Mouse (Mus musculus): ENCODE measurements around the gene Atf1. TPM values are rescaled to one million over a fixed set of nuclear protein-coding genes. Genes with fewer than 3 reads are reported as not detected.

Gene Atf1
- 10 to 100 TPM; 51.9 to 88.4 TPM for total RNA-seq (2021)
- 43.6 and 61.8 TPM in 2 replicates for polyA plus RNA-seq (2012; rRNA removed)
- long read RNA-seq, transcript Atf1-201 (7 exons, 2,365 nt): major isoform, 12 of 13 reads
- long read RNA-seq, partial matches to known transcripts: 1 of 13 reads
- long read RNA-seq, other reads (novel, unspliced or antisense): 0 of 13 reads

DNA sequence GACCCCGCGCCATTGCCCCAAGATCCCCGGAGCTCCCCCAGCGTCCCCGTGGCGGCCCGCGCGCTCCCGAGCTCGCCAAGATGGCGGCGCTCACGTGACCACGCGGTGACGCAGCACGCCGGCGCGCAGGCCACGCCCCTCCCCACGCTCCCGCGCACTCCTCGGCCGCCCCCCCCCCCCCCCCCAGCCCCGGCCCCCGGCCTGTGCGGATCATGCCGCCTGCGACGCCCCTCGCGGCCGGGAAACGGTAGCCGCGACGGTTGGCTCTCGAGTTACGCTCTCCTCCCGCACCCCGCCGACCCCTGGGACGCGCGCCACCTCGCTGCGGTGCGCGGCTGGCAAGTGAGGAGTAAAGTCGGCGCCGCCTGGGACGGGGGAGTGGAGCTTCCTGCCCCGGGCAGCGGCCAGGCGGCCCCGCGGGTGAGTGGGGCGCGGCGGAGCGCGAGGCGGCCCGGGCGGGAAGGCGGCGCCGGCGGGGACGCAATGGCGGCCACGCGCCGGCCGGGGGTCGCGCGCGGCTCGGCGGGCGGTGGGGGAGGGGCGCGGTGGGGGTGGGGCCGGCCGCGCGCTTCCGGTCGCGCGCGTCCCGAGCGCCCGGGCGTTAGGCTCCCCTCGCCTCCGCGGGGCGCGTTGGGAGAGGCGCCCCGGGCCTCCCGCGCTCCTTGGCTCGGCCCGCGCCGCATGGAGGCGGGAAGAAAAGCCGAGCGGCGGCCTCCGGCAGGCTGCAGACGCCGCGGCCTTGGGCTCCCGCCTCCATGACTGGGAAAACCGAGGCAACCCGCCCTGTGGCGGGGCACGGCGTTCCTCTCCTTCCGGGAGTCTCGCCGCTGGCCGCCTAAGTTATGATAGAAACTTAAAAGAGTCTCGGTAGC, at the start of gene Atf1:
Gene Atf1, plus strand, starts transcription at position 157 of the 872 bp plus-strand sequence.
- DNase-seq: peak; percentile 94

DNA sequence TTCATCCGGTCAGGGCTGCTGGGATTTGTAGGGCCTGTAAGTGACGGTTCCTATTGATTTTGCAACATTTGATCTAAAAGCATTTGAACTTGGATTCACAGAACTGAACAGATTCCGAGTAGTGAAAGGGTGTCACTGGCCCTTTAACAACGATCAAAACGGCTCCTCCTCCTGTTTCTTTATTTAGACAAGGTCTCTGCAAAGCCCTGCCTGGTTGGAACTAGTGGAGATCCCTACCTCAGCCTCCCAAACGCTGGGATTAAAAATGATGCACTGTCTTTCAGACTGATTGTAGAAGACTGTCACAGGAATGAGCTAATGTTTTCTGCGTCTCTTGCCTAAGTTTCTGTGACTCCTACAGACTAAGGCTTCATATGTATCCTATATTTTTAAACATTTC, 49.1 kb upstream of the Atf1 start:
- DNase-seq: no peak

DNA sequence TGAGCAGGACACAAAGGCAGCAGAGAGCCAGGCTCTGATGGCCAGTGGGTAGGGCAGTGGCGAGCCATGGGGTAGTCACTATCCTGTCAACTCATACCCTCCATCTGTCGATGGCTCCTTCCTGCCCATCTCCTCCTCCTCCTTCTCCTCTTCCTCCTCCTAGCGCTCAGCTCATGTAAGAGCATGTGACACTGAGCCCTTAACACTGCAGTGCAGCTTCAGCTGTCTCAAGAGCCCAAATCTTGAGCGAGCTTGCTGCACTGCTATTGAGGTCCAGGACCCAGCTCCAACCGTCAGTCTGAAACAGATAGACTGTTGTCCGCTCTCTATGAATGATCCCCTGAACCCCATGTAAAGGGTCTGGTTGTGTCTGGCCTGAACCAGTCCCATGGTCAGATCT, 47.9 kb upstream of the Atf1 start:
- no peak for DNase-seq

DNA sequence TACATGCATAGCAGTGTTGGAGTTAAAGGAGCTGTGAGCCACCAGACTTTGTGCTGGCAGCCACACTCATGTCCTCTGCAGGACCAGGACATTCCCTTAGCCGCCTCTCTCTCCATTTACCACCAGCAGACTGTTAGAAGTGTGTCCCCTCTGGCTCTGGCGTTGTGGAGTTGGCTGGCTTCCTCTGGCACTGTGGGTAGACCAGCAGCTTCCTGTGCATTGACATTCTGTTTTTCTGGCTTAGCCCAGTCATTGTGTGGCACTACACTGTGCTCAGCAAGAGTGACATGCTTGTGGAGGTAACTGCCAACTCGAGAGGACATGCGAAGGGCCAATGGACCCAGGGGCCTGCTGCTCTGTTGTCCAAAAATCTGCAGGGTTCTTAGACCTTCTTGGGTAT, 47.4 kb upstream of the Atf1 start:
- DNase-seq: no peak

DNA sequence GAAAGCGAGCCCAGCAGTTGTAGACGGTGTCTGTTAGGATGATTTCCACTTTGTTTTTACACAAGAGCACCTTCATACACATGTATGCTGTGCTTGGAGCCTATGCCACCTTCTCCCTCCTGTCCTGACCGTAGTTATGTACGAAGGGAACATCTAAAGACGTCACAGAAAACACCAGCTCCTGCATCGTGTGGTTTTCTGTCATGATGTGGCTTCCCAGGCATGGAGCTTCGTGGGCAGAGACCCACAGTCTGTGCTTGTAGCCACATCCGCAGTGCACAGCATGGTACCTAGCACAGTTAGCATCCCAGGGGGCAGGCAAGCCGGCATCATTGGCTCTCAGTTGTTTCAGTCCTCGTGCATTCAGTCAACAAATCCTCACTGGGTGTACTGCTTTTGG, 45.8 kb upstream of the Atf1 start:
- DNase-seq: no peak

DNA sequence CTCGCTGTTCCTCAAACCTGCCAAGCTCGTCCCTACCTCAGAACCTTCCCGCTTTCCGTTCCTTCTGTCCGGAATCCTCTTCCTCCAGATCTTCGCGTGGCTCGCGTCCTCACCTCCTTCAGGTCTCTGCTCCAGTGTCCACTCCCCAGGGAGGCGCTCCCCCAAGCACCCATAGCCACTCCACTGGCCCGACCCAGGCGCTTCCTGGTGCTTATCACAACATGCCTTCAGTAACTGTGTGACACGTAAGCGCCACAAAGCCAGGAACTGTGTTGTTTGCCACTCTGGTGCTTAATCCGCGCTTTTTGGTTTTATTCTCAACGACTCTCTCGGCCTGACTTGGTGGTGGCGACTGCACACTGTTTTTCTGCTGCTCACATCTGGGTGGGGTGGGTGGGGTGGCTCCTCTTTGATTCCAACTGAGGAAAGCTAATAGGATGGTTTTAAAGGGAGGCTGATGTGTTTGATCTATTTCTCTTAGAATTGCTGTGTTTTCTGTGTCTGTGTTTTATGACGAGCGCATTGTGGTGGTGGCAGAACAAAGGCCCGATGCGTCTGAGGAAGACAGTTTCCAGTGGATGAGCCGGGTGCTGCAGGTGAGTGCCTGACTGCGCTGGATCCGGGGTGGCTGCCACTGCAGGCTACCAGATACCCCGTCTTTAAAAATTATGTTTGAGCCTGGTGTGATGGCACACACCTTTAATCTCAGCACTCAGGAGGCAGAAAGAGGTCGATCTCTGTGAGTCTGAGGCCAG, 44.9 kb upstream of the Atf1 start:
- no peak for DNase-seq

DNA sequence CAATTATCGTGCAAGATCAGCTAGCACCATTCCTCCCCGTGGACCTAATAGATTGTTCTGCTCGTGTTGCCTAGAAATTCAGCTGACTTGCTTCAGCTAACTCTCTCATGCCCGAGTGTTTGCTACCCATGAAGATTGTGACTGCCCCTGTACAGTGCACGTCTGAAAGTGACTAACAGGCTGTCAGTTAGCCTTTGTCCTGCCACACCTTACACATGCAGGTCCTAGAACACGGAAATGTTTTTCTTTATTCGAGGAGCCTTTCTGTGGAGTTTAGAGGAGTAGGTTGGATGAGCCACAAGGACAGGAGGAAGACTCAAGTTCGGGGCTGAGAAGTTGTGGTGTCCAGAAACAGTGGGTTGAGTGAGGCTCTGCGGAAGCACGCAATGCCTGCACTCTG, 44.1 kb upstream of the Atf1 start:
- no peak for DNase-seq

DNA sequence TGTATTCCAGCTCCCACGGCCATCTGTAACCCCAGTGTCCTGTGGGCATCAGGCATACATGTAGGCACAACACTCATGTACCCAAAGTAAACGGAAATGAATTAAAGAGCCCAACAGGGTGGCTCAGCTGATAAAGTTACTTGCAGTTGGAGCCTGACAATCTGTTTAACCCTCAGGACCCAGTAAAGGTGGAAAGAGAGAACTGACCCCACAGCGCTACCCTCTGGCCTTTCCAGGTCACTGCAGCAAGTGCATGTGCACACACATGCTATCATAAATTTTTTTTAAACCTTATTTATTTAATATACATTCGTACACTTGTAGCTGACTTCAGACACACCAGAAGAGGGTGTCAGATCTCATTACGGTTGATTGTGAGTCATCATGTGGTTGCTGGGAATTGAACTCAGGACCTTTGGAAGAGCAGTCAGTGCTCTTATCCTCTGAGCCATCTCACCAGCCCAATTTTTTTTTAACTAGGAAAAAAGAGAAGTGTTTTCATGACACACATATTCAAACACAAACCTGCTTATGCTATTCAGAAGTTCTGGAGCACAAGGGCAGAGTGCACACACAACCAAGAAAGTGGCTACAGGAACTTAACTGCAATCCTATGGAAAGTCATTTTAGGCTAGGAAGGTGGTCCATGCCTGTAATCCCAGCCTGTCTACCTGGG, 42.7 kb upstream of the Atf1 start:
- no peak for DNase-seq

DNA sequence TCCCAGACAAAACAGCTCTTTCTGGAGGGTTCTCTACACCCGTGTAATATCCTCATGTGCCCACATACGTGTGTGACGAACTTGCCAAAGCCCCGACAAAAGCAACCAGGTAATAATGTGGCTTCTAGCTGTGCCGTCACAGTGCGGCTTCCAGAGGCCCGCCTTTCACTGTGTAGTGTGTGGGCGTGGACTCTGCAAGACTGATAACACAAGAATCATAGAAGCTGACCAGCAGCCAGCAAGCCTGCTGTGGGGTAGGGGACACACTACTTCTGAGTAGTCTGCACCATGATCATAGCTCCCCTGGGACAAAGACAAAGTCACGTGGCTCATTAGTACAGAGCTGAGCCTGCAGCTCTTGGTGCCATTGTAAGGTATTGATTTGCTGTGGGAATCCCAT, 41.4 kb upstream of the Atf1 start:
- no peak for DNase-seq

DNA sequence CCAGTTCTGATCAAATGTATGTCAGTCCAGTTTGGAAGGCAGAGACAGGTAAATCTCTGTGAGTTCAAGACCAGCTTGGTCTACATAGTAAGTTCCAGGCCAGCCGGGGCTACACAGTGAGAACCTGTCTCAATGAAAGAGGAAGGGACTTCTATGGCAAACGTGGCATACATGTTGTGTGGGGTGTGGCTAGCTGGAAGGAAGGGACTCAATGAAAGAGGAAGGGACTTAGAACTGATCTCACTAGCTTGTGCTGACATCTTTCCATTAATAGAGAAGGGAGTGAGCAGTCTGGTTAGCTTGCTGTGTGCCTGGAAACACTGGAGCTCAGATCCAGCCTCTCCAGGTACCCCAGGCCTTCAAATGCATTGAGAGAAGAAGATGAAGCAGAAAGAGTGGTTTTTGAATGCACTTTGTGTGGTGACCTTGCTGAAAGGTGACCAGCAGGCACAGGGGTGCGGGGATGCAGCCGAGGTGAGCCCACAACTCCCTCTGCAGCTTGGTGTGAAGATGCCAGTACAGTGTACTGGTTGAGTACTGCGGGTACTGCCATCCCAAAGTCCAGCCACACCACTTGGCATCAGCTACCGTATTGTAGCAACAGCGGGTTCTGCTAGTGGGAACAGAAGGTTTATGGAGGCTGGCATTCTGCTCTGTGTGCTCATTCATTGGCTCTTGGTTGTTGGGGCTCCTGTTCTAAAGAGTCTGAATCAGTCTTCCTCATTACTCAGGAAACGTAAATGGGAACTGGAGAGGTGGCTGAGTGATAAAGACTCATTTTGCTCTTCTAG, 40.5 kb upstream of the Atf1 start:
- DNase-seq: no peak

DNA sequence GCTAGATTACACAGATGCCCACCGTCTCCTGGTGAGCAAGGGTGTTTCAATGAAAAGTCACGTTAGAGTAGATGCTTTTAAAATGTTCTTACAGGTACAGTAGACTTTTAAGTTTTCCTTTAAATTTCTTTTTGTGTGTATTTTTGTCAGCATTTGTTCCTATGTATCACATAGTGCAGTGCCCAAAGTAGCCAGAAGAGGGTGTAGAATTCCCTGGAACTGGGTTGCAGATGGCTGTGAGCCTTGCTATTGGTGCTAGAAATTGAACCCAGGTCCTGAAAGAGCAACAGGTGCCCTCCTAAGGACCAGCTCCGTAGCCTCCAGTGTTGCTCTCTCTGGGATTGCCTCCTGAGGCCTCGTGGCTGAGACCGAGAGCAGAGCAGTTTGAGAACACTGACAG, 39.1 kb upstream of the Atf1 start:
- DNase-seq: no peak

DNA sequence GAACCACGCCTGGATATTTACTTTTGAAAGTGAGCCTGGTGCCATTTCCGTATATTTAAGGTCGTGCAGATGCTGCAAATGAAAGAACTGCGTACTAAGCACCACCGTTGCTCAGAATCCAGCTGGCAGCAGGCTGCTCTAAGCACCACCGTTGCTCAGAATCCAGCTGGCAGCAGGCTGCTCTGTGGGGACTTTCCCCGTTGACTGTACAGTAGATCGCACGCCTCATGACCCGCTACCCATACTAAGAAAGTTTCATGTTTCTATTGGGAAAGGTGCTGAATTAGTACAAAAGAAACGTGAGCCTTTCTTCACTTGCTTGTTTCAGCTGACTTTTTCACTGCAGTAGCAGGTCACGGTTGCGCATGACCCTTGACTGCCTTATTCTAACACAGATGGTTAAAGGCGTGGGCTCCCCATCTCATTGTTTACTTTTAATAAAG, 38.6 kb upstream of the Atf1 start:
- DNase-seq: no peak

DNA sequence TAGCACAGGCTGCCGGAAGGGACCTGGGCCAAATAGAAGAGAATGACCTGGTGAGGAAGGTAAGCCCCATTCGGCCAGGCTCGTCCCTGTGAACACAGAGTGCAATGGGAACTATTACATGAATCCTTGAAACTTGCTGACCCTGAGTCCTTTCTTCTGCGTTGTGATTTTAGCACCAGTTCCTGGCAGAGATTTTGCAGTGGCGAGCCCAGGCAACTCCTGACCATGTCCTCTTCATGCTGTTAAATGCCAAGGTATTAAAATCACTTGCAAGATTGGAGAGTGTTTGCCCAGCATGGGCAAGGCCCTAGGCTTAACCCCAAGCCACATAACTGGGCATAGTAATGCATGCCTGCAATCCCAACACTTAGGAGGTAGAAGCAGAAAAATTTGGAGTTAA, 37.5 kb upstream of the Atf1 start:
- DNase-seq: no peak

DNA sequence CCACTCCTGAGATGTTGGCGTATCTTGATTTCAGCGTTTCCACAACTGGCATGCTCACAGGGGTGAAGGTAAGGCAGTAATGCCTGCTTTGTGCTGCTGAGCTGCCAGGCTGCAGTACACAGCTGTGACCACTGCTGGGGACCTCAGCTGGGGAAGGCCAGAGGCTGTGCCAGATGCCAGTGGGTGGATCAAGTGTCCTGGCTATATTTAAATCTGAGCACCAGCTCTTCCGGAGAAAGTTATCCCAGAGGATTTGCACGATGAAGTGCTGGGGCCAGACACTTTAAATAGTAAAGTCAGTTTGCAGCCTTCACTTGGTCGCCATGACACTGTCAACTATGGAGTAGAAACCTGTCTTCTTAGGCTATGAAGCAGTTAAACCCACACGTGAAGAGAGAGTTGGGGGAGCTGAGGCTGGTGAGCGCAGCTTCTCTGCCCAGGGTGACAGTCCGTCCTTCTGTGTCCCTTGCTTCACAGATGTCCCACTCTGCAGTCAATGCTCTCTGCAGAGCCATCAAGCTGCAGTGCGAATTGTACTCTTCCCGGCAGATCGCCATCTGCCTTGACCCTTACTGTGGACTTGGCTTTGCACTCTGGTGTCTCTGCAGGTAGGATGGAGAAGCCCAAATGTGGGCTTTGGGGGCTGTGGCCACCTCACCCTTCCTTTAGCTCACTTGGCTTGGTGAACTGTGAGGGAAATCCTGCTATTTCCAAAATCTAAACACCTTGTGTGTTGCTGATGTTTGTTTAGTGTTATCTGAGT, 28.5 kb upstream of the Atf1 start:
- no peak for DNase-seq

DNA sequence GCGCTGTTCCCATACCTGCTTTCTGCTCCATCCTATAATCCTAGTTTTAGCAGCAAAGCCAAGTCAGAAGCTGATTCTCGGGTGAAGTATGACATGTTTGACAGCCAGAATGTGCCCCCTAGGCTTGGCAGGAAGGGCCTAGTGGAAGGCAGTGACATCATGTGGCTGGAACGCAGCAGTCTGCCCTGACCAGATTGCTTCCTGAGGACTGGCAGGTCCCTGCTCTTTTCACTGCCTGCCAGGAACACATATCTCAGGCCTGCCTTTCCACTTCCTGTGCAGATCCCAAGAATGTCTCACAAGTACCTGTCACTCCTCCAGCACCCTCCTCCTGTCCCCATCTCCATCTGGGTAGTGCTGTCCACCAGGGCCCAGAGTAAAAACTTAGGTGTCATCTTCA, 27.8 kb upstream of the Atf1 start:
- peak; percentile 42 for DNase-seq

DNA sequence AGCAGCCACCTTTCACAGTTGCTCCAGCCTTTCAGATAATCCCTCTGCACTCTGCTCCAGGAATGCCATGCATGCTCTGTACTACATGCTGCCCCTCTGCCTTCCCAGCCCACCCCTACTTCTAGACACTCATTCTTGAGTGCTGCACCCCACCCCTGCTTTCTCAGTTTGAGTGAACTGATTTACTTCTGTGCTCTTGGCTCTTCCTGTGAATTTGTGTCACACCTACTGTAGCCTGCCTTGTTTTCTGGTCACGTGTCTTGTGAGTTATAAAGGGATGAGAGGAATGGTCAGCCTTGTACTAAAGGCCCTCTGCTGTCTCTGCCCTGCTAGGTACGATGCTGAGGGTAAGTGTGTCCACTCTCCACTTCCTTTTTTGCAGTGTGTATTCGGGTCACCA, 25.8 kb upstream of the Atf1 start:
- DNase-seq: no peak

DNA sequence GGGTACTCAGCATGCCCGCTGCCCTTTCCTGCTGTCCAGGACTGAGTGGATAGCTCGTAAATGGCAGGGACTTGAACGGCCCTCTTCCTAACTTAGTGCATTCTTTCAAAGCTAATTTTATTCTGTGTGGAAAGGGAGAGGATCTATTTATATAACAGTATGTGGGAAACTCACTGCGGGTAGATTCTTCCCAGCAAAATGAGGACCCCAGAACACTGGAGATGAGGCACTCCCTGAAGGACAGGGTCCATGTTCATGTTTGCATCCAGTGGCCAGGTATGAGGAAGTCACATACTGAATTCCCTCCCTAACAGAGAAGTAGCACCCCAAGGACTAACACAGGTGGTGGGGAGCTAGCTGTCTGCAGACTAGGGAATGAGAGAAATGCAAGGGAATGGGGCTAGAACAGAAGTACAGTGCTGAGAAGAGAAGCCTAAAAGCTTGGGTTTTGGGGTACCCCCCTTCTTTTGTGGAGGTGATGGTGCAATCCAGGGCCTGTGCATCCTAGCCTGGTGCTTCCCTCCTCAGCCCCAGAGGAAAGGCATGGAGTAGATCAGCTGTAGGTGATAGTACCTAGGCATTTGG, 25.1 kb upstream of the Atf1 start:
- DNase-seq: no peak

DNA sequence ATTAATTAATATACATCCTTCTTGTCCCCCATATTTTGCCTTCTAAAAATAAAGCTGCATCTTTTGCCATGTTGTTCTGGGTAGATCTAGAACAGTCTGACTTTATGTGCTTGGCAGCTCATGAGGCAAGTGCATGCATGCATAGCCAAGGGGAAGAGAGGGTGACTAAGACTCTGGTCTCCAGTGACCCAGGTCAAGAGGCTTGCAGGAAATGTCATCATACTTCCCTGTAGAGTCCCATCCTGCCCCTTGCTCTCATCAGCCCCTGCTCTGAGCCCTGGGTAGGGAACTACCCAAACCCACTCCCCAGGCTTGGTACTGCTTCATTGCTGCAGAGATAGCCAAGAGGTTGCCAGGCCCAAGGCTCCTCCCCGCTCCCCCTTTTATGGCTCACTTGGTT, 23.0 kb upstream of the Atf1 start:
- no peak for DNase-seq

DNA sequence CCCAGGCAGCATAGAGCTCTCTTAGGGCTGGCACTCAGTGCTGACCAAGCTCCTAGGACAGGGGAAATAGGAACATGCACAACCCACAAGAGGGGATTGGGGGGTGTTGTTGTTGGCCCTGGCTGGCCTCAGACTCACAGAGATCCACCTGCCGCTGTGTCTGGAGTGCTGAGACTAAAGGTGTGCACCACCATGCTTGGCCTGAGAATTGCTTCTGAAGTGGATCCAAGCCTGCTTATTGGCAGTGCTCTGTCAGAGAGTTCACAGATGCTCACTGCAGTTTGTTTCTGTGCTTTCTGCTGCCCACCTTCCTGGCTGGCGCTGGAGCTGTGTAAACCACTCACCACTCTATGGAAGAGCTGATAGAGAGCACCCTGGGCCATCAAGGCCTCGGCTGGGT, 17.6 kb upstream of the Atf1 start:
- DNase-seq: no peak

DNA sequence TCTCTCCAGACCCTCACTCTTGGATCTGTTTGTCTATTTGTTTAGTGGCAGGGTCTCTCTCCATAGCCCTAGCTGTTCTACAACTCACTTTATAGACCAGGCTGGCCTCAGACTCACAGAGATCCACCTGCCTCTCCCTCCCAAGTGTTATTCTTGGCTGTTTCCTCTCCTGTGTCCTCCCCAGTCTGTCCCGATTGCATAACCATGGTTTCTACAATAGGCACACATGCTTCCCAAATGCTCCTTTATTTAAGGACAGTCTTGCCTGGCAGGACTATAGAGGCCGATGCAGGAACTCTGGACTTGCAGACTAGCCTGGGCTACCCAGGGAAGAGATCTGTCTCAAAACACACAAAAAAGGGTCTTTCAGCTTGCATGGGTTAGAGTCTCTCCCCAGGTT, 14.3 kb upstream of the Atf1 start:
- DNase-seq: no peak

DNA sequence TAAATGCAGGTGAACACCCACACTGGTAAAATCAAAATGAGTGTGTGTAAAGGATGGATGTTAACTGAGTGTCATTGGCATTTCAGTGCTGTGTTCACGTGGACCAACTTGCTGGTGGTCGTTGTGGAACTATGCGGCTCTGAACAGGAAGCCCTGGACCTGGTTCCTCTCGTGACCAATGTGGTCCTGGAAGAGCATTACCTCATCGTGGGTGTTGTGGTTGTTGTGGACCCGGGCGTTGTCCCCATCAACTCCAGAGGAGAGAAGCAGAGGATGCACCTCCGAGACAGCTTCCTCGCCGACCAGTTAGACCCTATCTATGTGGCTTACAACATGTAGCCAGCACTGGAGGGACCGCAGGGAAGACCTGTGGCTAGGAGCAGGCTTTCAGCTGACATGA, 12.5 kb upstream of the Atf1 start:
- no peak for DNase-seq

Data from adrenal gland, adult 2 months (tissue).